Mouse (Mus musculus) heart, adult 9 months (tissue): Measurements from ENCODE around the gene Tmem8.
"Not testable (repeated sequence)": the region's sequence is repeated elsewhere in the genome, so short reads cannot be mapped to it uniquely, and the experiment has no call there.

Source experiments
- DNase-seq, 2 experiments: peaks; one replicate each; pipeline ENCODE4 v3.0.0; 2022; ENCODE audit warnings: low spot score in 2 of 2

The Tmem8 gene

DNA sequence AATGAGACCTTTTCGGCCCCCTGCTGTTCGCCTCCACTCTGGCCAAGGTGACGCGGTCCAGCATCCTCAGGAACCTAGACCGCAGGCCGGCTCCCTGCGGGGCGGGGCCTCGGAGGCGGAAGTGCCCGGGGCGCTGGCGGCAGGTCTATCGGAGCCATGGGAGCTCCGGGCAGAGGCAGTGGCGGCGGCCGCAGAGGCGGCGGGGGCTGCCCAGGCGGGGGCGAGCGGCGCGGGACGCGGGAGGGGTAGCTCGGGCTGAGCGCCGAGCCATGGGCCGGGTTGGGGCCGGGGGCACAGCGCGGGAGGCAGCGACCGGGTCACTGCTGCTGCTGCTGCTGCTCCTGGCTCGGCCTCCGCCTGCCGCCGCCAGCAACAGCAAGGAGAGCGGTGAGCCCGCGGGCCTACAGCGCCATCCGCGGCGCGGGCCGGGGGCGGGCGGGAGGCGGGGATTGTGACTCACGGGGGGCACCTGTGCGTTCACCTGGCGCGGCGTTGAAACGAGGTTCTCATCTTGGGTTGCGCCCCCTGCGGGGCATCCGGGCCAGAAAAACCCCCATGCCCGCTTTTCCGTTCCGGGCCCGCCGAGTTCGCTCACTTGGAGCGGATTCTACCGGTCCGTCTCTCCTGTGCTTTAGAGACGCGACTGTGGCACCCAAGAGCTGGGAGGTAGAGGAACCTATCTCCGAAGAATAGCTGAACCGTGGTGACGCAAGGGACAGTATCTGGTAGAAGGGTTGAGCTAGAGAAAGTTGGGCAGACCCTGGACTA lies at the start of gene Tmem8:
Gene Tmem8 (plus strand): TSS at position 119 of the 768 bp plus-strand sequence.
- DNase-seq = peak; percentile 48 to 52

- no peak for DNase-seq
Observed at GRCm38 (mm10) chr17:26064916-26065315, 48.2 kb upstream of the Tmem8 start.

DNA sequence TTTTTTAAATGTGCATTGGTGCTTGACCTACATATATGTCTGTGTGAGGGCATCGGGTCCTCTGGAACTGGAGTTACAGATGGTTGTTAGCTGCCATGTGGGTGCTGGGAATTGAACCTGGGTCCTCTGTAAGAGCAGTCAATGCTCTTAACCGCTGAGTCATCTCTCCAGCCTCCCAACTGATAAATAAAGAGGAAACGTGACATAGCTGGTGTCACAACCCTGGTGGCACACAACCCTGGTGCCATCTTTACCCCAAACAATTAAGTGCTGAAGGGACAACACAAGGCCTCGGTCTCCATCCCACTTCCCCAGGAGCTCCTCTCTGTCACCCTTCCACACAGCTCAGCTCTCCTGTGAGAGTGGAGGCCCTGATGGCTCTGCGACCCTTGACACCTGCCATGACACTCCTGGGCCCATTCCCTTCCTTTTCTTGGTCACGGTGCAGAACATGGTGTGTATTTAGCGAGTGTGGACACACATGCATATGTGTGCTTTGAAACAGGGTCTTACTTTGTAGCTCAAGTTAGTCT lies 46.5 kb upstream of the Tmem8 start:
- DNase-seq = no peak

DNA sequence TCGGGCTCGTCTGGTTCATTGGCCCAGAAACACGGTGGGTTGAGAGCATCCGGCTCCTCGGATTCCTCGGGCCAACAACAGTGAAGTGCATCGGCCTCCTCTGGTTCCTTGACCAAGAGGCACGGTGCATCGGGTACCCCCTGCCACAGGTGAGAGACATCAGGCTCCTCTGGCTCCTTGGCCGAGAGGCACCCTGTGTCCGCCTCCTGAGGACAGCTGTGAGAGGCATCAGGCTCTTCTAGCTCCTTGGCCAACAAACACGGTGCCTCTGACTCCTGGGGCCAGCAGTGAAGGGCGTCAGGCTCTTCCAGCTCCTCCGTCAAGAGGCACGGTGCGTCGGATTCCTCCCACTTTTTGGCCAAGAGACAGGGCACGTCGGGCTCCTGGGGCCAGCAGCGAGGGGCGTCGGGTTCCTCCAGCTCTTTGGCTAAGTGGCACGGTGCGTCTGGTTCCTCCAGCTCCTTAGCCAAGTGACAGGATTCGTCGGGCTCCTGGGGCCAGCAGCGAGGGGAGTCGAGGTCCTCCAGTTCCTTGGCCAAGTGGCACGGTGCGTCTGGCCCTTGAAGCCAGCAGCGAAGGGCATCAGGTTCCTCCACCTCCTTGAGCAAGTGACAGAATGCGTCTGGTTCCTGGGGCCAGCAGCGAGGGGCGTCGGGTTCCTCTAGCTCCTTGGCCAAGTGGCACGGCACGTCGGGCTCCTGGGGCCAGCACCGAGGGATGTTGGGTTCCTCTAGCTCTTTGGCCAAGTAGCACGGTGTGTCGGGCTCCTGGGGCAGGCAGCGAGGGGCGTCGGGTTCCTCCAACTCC lies 44.9 kb upstream of the Tmem8 start:
- DNase-seq = peak; percentile 8 to 9

GRCm38 (mm10) chr17:26068831-26069739 lies 44.0 kb upstream of the Tmem8 start, which contains the start of gene Rab11fip3:
Gene Rab11fip3, minus strand, starts transcription at chr17:26069555.
- DNase-seq = peak; percentile 72 to 76

DNA sequence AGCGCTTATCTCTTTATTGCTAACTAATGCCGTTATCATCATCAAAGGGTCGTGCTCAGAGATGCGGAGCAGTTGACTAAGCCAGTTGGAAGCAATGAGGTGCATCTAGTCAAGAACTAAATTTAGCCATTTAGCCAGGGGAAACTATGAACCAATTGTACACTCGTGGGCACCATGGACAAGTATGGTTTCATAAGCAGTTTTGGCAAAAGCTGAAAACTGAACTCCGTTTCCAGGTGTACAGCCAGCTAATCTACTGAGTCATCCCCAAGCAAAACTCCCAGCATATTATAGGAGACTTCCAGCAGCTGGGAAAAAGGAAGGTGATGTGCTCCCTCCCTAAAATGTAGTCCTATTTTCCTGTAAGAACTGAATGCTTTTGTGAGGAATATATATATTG lies 43.0 kb upstream of the Tmem8 start:
- DNase-seq = no peak

- DNase-seq = no peak
Observed at GRCm38 (mm10) chr17:26075246-26075645, 37.9 kb upstream of the Tmem8 start.

DNA sequence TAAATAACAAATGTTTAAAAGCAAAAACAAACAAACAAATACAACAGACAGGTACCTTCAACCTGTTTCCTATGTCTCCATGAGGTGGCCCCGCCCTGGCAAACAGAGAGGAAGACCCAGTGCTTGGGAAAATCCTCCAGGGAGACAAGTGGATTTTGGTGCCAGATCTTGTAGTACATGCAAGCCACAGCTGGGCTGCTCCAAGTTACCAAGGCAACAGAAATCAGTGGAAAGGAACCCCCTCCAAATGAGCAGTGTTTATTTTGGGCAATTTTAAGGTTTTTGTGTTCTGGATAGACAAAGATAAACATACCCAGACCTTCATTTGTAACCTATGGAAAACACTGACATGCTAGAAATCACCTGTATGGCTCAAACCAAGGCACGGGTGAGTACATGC lies 34.2 kb upstream of the Tmem8 start:
- no peak for DNase-seq

GRCm38 (mm10) chr17:26080867-26081266 lies 32.2 kb upstream of the Tmem8 start:
- DNase-seq = no peak

DNA sequence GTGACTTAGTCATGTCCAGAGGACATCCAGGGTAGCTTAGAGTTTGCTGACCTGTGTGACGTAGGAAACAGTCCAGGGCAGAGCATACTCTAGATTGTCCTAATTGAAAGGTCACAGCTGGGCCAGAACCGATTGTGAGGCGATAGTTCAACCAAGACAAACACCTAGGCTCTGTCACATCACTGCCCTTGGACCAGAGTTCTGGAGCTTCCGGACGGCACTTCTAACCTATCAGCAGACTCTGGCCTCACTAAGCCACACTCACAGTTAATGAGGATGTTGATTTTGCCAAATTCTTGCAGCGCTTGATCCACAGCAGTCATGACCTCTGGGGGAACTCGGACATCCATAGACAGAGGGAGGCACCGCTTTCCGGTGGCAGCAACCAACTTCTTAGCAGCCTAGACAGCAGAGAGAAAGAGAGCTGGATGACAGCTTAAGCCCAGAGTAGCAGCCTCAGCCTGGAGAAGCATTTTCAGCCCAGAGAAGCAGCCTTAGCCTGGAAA lies 26.0 kb upstream of the Tmem8 start:
- DNase-seq = no peak

DNA sequence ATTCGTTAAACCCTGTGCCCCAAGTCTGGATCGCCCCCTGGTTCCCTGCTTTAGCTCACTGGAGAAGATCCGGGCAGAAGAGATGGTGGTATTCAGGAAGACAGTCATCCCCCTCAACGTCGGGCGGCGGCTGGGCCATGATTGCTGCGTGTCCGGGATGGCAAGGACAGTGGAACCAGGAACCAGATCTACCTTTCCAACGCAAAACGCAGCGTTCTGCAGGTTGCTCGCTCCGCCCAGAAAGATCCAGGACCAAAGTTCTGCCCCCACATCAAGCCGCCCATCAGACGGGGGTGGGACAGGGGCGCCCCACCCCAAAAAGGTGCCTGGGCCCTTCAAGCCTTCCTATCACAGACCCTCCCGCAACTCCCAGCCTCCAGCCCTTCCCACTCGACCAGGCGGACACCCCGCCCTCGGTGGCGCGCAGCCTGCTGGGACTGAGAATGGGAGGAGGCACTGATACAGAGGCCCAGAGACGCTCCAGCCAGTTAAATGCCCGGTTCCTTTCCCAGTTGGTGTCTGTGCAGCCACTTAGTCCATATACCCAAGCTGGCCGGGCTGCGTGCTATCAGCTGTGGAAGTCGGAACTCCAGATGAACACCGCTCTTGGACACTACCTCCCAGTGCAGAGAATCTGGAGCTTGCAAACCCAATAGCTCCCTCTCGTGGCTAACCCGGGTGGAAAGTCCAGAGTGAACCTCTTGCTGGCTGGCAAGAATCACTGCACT lies 23.0 kb upstream of the Tmem8 start, which contains the start of gene Decr2:
Gene Decr2 (minus strand): TSS at position 433 of the 728 bp plus-strand sequence.
- DNase-seq = peak; percentile 87 to 90

DNA sequence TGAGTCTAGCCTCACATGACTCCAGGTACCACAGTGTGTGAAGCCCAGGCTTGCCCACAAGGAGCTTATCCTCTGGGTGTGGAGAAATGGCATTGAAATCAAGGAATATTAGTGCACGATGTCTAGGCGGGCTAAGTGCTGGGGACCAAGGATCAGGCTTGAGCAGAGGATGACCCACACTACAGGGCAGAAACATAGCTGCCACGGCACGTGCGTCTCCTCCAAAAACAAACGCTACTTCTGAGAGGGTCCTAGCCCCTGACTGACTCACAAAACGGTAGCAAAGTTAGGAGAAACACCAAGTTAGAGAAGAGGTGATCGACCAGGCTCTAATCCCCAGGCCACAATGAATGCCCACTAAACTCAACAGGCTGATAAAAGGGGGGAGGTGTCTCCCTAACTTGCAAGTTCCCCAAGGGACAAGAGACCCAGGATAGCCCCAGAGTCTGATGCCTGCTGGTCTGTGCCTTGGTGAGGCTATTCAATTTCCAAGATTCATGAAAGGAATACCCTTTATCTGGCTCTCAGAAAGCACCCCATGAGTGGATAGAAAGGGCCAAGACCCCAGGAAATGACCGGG lies 18.5 kb upstream of the Tmem8 start:
- DNase-seq = no peak

GRCm38 (mm10) chr17:26095121-26095740 lies 17.9 kb upstream of the Tmem8 start, which contains the start of gene Nme4:
Gene Nme4, minus strand, starts transcription at chr17:26095602.
- DNase-seq = peak in 1 of 2 experiments; percentile 35

DNA sequence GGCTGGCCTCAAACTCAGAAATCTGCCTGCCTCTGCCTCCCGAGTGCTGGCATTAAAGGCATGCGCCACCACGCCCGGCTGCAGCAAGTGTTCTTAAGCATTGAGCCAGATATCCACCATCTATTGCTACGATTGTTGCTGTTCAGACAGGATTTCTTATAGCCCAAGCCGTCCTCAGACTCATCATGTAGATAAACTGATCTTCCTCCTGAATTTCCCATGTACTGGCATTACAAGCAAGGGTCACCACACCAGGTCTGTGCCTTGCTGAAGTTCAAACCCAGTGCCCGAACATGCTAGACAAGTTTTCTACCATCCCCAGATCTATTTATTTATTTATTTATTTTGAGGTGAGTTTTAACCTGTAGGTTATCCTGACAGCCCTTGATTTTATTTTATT lies 14.6 kb upstream of the Tmem8 start:
- DNase-seq = no peak

- not testable (repeated sequence) for DNase-seq
Observed at GRCm38 (mm10) chr17:26099316-26099715, 13.8 kb upstream of the Tmem8 start.

- no peak for DNase-seq
Observed at GRCm38 (mm10) chr17:26100166-26100565, 12.9 kb upstream of the Tmem8 start.

DNA sequence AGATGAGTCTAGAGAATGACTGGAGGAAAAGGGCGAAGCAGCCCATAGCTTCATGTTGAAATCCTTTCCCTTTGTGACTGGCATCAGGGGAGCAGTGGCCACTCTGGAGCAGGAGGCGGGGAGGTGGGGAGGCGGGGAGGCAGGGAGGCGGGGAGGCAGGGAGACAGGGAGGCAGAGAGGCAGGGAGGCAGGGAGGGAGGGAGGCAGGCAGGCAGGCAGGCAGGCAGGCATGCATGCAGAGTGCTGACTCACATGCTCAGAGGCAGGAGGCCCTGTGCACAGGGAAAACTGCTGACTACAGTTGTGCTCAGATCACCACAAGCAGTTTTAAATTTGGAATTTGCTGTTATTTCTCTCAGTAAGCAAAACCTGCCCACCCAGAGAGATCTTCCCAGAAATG lies 11.6 kb upstream of the Tmem8 start:
- DNase-seq = peak in 1 of 2 experiments; percentile 41

GRCm38 (mm10) chr17:26105619-26106018 lies 7.5 kb upstream of the Tmem8 start:
- no peak for DNase-seq

DNA sequence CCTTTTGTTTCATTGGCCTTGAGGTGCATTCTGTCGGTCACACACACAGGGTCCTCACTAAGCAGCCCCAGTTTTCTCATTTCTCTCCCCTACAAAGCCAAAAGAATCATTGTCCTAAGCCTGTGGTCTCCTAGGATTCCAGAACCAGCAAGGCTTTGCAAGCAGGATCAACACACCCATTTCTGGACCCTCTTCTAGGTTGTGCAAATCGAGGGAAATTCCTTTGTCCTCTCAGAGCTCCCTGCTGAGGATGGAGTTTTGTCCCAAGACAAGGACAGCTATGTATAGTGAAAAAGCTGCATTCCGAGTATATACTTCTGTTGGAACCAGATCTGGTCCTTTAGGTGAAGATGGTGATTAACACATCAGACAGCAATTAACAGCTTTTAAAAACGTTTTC lies 2.9 kb upstream of the Tmem8 start:
- DNase-seq = no peak

DNA sequence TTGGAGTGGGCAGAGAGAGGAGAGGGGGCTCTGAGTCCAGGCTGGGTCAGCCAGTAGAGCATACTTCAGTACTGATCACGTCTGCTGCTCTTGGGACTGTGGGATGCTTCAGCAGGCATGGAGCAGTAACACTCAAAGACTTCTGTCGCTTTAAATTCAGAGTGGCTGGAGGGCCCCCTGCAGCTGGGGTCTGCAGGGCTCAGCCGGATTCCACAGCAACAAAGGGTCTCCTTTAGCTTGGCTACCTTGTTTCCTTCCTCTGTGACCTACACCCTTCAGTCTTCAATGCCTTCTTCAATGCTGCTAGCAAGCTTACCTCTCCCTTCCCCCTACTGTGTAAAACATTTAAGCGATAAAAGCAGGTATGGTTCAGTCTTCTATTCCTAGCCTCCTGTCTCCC lies 2.1 kb upstream of the Tmem8 start:
- no peak for DNase-seq
